Mouse (Mus musculus): ENCODE results near the gene Nfe2l3.

Gene Nfe2l3

DNA sequence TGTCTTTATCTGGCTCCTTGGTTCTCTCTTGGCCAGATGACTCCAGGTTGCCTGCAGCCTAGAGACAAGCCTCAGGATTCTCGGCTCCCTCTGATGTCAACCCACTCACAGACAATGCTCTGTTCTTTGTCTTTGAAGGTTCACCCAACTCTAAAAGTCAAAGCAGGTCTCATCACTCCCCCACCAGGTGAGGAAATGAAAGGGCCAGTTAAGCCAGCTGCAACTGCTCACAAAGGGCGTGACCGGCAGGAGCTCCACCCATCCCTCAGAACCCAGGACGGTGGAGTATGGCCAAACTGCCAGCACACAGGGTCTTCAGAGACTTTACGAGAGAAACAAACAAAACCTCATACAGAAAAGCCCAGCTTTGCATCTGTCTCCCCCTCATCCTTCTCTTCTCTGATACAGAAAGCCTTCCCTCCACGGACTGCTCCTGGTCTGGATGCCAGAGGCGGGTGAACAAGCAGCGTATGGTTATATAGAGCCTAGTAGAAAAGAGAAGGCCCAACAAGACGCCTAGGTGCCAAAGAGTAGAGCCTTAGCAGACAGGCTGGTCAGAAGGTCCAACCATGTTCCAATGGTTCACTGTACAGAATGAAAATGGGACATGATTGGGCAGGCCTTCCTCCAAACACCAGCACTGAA lies 9.8 kb downstream of the Nfe2l3 start:
- in situ Hi-C loops (cut with MboI; ENCODE audit: low sequenced_read_pairs): no loop called here

DNA sequence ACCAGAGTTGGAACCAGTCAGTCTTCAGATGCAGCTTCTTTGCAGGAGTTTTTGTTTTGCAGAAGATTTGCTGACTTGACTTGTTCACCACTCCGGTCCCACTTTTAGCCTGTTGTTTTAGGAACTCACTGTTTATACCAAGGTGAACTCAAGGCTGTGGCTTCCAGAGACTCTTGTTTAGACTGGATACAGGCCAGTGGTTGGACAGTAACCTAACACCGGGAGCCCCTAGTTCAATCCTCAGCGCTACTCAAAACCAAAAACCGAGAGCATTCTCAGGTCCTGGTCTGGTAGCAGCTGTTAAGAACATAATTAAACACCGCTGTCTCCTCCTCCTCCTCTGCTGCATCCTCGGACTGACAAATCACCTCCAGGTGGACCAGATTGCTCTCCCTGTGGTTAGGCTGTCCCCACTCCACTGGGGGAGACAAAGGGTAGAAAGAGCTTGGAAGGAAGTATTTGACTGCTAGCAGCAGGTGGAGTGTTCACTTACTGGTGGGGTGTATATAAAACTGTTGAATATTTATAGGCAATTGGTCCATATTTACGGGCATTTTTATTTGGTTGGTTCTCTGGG lies 20.5 kb downstream of the Nfe2l3 start:
- in situ Hi-C loops (cut with MboI; ENCODE audit: low sequenced_read_pairs): no loop called here

DNA sequence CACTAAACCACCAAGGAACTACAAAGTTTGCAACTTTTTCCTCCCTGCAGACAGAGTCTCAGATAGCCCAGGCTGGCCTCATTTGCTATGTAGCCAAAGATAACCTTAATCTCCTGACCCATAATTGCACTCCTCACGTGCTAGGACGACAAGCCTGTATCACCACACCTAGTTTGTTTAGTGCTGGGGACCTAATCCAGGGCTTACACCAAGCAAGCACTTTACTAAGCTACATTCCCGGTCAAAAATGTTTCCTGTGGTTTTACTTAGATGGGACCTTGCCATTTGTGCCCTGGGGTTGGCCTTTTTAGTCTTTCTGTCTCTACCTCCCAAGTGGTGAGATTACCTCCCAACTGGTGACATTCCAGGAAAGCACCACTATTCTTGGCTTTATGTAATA lies 22.5 kb downstream of the Nfe2l3 start:
- in situ Hi-C loops (cut with MboI; ENCODE audit: low sequenced_read_pairs): no loop called here

DNA sequence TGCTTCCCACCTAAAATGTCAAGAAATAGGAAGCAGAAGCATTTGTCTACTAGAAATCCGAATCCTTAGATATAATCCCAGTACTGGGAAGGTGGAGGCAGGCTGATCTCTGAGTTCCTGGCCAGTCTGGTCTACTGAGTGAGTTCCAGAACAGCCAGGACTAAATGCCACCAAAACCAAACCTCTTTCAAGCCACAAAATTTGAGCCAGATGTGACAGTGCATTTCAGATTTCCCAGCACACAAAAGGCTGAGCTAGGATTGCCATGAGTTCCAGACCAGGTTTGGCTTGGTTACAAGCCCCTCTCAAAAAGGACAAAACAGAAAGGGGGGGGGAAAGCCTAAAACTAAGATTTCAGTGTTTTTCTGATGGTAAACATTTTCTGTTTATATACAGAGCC lies 23.7 kb downstream of the Nfe2l3 start:
- in situ Hi-C loops (cut with MboI; ENCODE audit: low sequenced_read_pairs): no loop called here

DNA sequence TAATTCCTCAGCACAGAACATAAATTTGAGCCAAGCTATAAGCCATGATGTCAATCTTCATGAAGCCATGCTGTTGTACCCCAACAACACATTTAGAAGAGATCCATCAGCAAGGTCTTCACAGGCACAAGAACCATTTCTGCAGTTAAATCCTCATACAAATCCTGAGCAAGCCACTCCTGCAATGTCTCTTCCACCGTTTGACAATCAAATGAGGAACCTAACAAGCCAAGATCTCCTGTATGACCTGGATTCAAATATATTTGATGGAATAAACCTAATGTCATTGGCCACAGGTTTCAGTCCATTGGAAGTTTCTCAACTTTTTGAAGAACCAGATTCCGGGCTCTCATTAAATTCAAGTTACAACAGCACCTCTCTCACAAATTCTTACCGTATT lies 24.8 kb downstream of the Nfe2l3 start:
- in situ Hi-C loops (cut with MboI; ENCODE audit: low sequenced_read_pairs): no loop called here

DNA sequence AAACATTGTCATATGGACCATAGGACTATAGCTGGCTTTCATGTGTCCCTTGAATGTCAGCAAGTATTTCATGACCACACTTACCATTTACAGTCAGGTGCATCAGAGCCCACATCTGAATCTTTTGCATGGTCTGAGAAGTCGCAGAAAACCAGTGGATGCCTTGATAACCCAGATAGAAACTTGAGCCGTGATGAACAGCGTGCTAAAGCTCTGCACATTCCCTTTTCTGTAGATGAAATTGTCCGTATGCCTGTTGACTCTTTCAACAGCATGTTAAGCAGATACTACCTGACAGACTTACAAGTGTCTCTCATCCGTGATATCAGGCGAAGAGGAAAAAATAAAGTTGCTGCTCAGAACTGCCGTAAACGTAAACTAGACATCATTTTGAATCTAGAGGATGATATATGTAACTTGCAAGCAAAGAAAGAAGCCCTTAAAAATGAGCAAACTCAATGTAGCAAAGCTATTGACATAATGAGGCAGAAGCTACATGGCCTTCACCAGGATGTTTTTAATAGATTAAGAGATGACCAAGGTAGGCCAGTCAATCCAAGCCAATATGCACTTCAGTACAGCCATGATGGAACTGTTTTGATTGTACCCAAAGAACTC lies 25.4 kb downstream of the Nfe2l3 start:
- in situ Hi-C loops (cut with MboI; ENCODE audit: low sequenced_read_pairs): no loop called here

DNA sequence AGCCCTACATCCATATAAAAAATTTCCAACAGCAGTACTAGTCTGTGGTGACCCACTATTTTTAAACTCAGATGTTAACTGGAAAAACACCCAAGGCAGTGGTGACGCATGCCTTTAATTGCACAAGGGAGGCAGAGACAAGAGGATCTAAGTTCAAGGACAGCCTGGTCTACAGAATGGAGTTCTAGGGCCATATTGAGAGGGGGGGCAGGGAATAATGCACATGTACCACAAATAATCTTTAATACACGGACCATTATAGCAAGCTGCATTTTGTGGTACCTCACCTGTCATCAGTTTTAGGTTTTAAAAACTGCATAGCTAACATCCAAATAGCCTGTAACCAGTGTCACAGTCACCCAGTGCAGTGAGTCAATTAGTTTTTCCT lies 26.4 kb downstream of the Nfe2l3 start:
- in situ Hi-C loops (cut with MboI; ENCODE audit: low sequenced_read_pairs): no loop called here

DNA sequence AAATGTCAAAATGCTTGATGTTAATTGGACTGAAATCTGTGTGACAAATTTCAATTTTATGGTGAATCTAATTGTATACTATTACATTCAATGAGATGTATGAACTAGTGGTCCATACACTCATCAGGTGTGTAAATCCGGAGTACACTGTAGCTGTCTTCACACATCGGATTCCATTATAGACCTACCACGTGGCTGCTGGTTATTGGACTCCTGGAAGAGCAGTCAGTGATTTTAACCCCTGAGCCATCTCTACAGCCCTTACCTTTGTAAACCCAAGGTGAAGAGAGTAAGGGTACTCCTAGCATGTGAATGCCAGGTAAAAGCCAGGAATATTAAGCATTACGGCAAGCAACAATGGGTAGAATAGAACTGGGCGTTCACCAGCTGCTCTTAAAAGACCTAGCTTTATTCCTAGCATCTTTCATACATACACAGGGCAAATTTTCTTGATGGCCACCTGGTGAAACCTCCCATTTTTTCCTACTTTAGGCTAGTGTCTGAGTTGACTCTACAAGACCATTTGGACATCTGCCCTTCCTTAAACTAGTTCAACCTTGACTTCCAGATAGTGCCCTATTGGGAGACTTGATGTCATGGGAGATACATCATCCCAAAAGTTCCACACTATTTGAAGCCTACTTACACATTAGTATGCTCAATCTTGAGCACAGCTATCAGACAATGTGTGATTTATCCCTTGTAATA lies 27.0 kb downstream of the Nfe2l3 start:
- in situ Hi-C loops (cut with MboI; ENCODE audit: low sequenced_read_pairs): no loop called here

DNA sequence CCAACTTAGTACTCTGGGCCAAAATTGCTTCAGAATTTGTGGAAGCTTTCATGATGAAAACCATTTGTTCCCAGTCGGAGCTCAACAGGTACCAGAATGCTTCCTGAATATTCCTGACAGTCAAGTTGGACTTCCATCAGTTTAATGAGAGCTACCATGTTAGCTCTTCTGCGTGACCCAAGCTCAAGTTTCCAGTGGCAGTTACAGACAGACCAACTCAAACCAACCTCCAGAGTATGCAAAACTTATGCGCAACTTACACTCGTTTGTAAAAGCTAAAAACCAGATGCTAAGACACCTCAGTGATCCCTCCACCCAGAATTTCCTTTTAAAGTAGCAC lies 27.5 kb downstream of the Nfe2l3 start:
- in situ Hi-C loops (cut with MboI; ENCODE audit: low sequenced_read_pairs): no loop called here

DNA sequence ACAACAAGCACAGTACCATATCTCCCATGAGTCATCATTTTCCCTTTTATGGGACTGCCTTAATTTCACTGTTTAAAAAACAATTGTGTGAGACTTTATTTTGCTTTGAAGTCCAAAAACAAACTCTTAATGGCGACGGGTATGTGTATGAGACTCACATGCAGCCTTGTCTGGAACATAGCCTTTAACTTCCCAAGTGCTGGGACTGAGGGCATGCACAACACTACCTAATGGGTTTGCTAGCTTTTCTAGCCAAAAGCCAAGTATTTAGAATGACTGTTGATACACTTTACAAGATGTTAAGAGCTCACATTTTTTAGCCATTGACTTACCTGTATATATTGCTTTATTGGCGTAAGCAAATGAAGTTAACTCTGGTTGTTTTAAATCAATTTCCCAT lies 27.9 kb downstream of the Nfe2l3 start:
- in situ Hi-C loops (cut with MboI; ENCODE audit: low sequenced_read_pairs): no loop called here

DNA sequence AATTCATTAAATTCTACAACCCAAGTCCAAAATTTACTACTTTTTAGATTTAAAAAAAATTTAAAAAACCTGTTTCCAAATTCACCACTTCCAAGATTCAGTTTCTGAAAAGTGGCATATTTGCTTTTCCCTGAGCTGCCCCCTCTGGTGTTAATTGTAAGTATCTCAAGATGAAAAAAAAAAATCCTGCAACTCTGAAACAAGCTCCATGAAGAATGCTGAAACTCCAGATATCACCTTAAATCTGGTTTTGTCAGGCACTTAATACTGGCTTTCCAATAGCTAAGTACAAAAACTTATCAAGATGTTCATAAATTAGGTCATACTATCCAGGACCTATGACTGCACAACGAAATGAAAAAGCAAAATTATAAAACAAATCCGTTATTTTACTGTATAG lies 35.2 kb downstream of the Nfe2l3 start:
- in situ Hi-C loops (cut with MboI; ENCODE audit: low sequenced_read_pairs): no loop called here

DNA sequence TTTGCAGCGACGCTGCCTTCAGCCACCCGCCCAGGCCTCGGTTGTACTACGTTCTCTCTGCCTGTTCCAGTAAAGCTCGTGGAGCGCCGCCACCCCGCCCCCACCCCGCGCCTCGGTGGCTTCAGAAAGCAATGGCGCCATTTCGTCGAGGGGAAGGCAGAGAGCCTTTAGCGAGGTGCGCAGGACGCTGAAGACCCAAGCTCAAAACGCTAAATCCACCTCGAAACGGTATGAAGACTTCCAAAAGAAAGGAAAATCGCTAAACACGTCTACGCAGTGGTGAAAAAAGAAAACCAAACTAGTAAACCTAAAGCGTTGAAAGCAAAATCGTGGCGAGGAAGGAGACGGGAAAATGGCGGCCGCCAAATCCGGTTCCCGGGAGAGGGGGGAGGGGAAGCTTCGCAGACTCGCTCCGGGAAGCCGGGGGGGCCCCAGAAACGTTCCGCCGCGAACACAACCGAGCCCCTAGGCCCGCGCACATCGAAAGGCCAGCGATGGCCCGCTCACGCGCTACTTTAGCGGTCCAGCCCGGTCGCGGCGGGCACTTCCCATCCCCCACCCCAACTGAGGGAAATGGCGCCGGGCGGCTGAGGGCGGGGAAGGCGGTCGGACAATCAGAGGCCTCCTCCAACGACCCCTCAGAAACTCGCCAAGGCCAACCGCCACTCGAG lies 36.6 kb downstream of the Nfe2l3 start:
- in situ Hi-C loops (cut with MboI; ENCODE audit: low sequenced_read_pairs): no loop called here

DNA sequence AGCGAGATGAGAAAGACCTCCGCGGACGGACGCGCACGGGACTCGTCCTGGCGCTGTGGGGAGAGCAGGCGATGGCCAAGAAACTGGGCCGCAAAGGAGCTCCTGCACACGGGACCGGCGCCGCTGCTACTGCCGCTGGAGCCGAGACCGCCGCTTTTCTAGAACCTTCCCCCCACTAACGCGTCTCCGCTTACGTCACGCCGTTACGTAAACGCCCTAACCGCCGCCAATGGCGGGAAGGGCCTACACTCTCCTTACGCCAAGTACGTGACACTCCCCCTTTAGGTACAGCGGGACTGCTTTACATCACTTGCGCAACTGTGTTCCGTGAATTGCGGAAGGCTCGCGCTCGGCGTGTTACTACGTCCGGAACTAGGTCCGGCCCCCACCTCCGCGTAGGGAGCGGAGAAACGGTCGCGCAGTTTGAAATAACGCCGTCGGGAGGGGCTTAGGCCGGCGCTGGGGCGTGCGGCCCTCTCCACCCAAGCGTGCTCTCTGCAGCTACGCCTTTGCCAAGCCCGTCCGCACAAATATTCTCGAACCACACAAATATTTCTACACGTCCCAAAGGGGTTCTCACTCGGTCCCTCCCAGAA lies 37.3 kb downstream of the Nfe2l3 start, which contains the start of gene Hnrnpa2b1:
Hnrnpa2b1 (minus strand) TSS at position 180 of the 596 bp plus-strand sequence.
- in situ Hi-C loops (cut with MboI; ENCODE audit: low sequenced_read_pairs): no loop called here

DNA sequence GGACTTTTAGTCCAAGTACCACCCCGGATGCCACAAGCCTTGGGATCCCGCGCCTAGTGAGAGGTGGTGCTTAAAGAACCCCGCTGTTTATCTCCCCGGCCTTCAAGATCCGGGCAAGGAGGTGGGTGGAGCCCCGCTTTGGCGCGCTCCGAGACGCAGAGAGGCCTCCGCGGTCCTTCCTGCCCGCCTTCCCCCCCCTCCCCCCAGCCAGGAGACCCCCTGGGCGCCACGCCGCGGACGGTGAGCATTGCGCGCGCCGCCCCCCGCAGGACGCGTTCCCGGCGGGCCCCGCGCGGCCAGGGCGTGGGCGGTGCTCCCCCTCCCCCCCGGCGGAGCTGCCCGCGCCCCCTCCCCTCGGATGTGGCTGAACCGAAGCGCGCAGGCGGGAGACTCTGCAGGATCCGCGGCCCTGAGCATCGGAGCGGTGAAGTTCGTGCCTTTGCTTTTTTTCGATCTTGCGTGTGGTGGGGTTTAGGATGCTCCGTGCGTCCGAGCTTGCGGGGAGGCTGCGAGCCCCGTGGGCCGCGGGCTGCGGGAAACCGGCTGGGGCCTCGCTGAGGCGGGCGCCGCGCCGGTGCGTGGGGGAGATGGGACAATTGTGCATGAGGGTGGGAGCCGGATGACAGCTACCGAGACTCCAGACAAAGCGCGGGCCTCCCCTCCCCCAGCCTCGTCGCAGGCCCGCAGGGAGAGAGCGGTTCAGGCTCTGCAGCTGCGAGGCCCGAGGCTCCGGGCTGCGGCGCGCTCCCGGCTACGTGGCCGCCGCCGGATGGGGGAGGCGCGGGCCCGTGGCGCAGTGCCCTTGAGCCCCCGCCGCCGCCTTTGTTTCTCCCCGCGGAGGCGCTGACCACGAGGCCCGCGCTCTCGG lies 38.1 kb downstream of the Nfe2l3 start, which contains the start of gene Cbx3:
Cbx3 (plus strand) TSS at position 50 of the 868 bp plus-strand sequence.
- in situ Hi-C loops (cut with MboI; ENCODE audit: low sequenced_read_pairs): no loop called here

DNA sequence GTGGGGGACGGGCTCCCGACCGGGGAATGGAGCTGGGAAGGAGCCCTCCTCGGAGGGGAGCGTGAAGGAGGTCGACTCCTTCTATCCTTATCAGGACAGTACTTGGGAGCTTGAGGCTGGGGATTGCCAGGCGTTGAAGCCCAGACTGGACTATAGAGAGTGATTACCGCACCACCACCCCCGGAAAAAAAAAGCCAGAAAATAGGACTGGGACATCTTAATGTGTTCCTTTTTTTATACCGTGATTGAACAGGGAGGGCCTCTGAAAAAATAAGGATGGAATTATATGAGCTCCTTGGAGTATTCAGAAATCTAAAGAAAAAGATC lies 38.7 kb downstream of the Nfe2l3 start:
- in situ Hi-C loops (cut with MboI; ENCODE audit: low sequenced_read_pairs): no loop called here

DNA sequence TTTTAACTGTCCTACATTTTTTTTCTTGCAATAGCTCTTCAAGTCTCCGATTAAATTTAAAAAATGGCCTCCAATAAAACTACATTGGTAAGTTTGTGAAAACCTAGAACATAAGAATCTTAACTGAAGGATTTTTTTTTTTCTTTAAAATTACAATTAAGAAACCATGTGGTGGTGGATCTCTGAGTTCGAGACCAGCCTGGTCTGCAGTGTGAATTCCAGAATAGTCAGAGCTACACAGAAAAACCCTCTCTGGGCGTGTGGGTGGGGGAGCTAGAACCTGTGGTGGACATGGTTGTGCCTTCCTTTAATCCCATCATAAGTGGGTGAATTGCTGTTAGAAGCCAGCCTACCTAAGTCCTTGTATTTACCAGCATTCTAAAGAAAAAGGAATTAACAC lies 39.3 kb downstream of the Nfe2l3 start:
- in situ Hi-C loops (cut with MboI; ENCODE audit: low sequenced_read_pairs): no loop called here

DNA sequence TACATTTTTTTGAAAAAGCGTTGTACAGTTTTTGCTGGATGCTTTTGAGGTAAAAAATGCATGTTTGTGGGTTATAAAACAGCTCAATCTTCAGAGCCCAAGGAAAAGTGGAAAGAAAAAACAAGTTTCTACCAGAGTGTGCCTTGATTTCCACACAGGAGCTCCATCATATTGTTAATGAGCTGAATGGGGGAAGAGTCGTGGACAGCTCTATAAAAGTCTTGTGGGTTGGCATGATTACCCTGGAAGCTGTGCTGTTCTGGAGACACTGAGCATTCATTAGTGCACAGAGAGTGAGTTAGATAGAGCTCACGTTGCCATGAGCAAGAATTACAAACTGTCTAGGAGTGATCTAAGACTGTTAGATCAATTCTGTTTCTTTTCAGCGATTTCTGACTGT lies 39.7 kb downstream of the Nfe2l3 start:
- in situ Hi-C loops (cut with MboI; ENCODE audit: low sequenced_read_pairs): no loop called here

DNA sequence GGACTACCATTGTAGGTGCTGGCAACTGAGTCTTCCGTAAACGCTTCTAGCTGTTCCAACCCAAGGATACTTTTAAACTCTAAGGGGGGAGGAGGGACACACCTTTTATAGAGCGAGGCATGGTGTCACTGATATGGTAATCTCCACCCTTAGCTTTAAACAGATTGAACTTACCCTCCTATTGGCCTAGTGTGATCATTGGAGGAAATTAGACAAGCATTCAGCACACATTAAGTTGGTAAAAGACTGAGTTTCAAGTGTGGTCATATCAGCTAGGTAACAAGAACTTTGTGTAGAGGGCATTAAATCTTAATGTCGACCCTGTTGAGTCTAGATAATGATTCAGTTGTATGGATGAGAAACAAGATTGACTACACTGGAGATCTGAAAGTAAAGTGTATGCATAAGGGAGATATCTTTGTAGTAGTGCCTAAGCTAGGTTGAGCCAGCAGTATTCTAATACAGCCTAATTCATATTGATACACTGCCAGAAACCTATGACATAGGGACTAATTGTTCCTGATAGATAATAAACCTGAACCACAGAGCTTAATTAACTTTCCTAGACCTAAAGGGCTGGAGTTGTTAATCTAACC lies 46.8 kb downstream of the Nfe2l3 start:
- in situ Hi-C loops (cut with MboI; ENCODE audit: low sequenced_read_pairs): no loop called here

DNA sequence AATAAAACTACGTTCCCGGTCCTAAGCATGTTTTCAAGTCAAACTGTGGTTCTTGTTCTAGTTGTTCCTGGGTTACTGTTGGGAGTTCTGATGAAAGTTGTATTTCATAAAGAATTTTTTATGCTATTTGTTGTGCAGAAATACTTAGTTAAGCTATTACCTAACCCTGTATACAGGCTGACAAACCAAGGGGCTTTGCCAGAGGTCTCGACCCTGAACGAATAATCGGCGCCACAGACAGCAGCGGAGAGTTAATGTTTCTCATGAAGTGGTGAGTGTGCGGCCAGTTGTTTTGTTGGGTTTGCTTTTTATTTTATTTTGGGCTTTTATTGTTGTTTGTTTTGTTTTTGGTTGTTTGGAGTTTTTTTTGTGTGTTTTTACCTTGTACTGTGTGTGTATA lies 49.1 kb downstream of the Nfe2l3 start:
- in situ Hi-C loops (cut with MboI; ENCODE audit: low sequenced_read_pairs): no loop called here

DNA sequence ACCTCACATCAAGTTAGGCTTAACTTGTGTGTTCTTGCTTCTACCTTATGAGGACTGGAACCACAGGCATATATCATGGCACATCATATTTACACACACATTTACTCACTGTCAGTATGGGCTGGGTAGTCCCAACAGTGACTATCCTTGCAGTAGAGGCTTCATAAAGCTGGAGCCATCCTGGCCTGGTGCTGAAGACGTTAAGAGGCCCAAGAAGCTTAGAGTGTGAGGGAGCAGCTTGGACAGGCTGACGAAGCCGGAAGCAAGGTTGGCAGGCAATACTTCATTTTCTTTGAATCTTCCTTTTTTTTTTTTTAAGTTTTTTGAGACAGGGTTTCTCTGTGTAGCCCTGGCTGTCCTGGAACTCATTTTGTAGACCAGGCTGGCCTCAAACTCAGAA lies 51.4 kb downstream of the Nfe2l3 start:
- in situ Hi-C loops (cut with MboI; ENCODE audit: low sequenced_read_pairs): no loop called here
